Mouse (Mus musculus): Measurements from ENCODE around the gene Gm43064. TPM values are rescaled to one million over a fixed set of nuclear protein-coding genes. Genes with fewer than 3 reads are reported as not detected.
"Not testable (repeated sequence)": the region's sequence is repeated elsewhere in the genome, so short reads cannot be mapped to it uniquely, and the experiment has no call there.

Gm43064 gene
- total RNA-seq (2021) = not detected

DNA sequence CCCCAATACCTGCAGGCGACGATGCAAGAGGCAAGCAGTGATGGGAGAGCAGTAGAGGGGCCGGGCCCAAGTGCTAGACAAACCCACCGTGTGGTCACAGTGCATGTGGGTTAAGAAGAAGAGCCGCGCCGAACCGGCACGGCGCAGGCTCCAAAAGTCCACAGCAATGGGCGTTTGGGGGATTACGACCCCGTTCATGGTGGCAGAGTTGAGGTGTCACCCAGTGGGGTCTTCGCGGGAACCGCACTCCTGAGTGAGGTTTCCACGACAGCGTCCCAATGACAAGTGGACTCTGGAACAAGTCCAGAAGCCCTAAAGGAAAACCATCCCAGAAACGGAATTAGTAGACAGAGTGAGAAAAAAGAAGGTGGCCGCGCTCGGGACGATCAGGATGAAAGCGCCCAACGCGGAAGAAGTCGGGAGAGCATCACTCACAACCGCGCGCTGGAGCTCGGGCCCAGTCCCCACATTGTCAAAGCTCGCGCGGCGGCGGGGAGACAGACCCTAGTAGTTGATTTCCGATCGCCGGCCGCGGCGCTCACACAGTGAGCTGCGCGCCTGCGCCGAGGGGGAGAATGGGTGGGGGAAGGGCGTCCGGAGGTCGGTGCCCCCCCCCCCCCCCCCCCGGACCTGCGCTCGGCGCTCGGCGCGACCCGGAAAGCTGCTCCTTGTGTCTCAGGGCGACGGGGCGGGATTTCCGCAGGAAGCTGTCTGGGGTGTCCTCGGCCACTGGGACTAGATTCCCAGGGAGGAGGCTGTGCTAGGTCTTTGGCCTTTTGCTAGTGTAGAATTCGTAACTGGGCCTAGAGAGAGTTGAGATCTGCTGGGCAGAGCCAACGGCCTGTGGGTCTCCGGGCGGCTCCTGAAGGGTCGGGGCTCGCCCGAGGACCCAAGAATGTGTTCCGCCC, at the start of gene Gm43064, which contains the start of the genes Dclre1b and Ap4b1:
Gene Gm43064 (plus strand): TSS at position 683 of the 908 bp plus-strand sequence.
Gene Dclre1b (minus strand): TSS at position 554 of the 908 bp plus-strand sequence.
Gene Ap4b1 (plus strand): TSS at position 630 of the 908 bp plus-strand sequence.
- intact Hi-C loops (cut with DNase I) = loop anchor here (1.0 kb wide), 1 partner anchor 18 kb away; the partner anchor contains the start of gene Hipk1
- DNase-seq (ENCODE audit: low spot score) = peak; percentile 81

GRCm38 (mm10) chr3:103766789-103767188, 42.6 kb upstream of the Gm43064 start:
- DNase-seq (ENCODE audit: low spot score) = no peak
- intact Hi-C loops (cut with DNase I) = loop anchor here (5.0 kb wide), 1 partner anchor 36 kb away; no protein-coding TSS in a partner anchor

DNA sequence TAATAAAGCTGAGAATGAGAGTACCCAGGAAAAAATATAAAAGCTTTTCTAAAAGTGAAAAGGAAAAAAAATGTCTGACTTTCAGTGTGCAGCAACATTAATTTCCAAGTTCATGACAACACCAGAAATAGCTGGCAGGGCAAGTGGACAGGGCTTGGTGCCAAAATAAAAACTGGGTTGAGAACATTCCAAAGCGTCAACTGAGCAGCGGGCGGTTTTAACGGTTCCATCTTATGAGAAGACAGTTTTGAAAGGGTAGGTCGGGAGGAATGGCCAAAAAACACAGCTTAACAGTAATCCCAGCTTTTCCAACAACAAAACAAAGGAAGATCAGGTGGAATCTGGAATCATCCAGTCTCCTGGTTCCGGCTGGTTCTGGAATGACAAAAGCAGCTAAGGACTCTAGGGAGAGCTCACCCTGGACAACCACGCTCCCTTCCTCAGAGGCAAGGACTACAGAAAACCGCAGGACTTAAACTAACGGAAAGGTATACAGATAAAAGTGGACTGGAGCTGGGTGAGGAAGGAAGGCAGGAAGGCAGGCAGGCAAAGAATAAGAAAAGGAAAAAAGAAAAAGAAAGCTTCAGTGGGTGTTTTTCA, 37.7 kb upstream of the Gm43064 start:
- DNase-seq (ENCODE audit: low spot score) = peak; percentile 58
- intact Hi-C loops (cut with DNase I) = loop anchor here (2.0 kb wide), 1 partner anchor 15 kb away; no protein-coding TSS in a partner anchor

DNA sequence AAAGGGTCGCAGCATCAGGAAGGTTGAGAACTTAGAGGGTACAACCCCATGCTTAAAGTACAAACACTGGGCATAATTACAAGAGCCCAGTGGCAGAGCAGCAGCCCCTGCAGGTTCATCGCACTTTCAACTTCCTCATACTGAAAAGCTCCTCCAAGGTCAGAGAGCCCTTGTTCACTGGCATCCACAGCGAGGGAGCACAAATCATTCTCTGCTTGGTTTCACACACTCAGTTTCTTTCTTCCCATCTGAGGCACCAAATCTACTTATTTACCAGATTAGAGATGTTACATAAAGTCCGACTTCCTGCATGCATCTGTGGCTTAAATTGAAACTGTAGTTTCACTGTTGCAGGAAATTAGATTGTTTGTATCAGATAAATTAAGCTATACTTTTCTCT, 36.5 kb upstream of the Gm43064 start:
- intact Hi-C loops (cut with DNase I) = loop anchor here (2.0 kb wide), 1 partner anchor 14 kb away; no protein-coding TSS in a partner anchor
- DNase-seq (ENCODE audit: low spot score) = no peak

DNA sequence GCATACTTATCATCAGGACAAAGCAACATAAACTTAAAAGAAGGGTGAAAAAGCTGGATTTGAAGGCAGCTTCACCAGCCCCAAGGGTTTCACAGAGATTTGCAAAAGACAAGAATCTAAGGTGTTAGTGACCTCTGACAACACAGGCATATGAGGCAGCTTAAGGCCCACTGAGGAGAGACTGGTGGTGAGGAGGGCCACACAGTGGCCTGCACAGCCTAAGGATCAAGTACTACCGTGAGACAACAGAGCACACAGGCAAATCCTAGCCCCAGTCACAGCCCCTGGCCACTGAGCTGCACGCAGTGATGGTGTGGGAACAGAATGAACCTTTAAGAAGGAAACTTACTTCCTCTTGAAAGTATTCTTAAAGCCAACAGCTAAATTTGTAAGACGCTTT, 35.9 kb upstream of the Gm43064 start:
- no peak for DNase-seq (ENCODE audit: low spot score)

GRCm38 (mm10) chr3:103774009-103774408, 35.4 kb upstream of the Gm43064 start:
- DNase-seq (ENCODE audit: low spot score) = no peak
- intact Hi-C loops (cut with DNase I) = no loop called here

More for the DNA sequence above, 35.9 kb upstream of the Gm43064 start:
- intact Hi-C loops (cut with DNase I) = loop anchor here (2.0 kb wide), 1 partner anchor 13 kb away; no protein-coding TSS in a partner anchor

- no peak for DNase-seq (ENCODE audit: low spot score)
- intact Hi-C loops (cut with DNase I) = no loop called here
Observed at GRCm38 (mm10) chr3:103777940-103778339, 31.4 kb upstream of the Gm43064 start.

GRCm38 (mm10) chr3:103778660-103779059, 30.7 kb upstream of the Gm43064 start:
- intact Hi-C loops (cut with DNase I) = no loop called here
- no peak for DNase-seq (ENCODE audit: low spot score)

- intact Hi-C loops (cut with DNase I) = no loop called here
Observed at GRCm38 (mm10) chr3:103779183-103779582, 30.2 kb upstream of the Gm43064 start.

DNA sequence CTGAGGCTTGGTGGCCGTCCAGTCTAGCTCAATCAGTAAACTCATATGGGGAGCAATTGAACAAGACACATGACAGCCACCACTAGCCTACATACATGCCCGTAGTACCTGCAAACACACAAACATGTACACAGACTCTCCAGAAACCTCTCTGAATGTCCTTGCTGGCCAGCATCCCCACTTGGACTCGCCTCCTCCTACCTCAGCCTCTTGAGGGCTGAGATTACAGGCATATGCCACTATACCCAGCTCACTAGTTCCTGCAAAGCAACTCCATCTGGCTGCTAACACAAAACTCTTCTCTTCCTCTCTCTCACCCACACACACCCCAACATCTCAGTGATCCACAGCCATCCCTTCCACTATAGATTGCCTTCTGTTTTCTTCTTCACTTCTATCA, 29.1 kb upstream of the Gm43064 start:
- DNase-seq (ENCODE audit: low spot score) = no peak
- intact Hi-C loops (cut with DNase I) = no loop called here

More at GRCm38 (mm10) chr3:103779183-103779582, 30.2 kb upstream of the Gm43064 start:
- DNase-seq (ENCODE audit: low spot score) = no peak

DNA sequence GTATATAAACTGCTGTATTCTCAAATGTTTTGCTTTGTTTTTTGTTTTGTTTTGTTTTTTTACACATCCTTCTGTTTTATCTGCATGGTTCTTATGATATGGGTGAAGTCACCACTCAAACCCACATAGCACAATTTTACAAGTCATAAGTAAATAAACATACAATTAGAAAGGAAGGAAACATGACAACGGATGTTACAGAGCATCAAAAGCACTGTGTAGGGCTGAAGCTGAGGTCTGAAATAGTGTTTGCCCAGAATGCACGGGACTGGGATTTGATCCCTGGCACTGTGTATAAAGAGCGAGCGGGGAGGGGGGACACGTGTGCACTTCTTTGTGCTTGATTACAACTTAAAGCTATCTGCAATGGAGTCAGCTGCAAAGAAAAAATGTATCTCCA, 28.6 kb upstream of the Gm43064 start:
- intact Hi-C loops (cut with DNase I) = no loop called here
- no peak for DNase-seq (ENCODE audit: low spot score)

- intact Hi-C loops (cut with DNase I) = no loop called here
- no peak for DNase-seq (ENCODE audit: low spot score)
Observed at GRCm38 (mm10) chr3:103782844-103783609, 26.3 kb upstream of the Gm43064 start.

- intact Hi-C loops (cut with DNase I) = loop anchor here (2.0 kb wide), 1 partner anchor 14 kb away; no protein-coding TSS in a partner anchor
- no peak for DNase-seq (ENCODE audit: low spot score)
Observed at GRCm38 (mm10) chr3:103787225-103787624, 22.1 kb upstream of the Gm43064 start.

DNA sequence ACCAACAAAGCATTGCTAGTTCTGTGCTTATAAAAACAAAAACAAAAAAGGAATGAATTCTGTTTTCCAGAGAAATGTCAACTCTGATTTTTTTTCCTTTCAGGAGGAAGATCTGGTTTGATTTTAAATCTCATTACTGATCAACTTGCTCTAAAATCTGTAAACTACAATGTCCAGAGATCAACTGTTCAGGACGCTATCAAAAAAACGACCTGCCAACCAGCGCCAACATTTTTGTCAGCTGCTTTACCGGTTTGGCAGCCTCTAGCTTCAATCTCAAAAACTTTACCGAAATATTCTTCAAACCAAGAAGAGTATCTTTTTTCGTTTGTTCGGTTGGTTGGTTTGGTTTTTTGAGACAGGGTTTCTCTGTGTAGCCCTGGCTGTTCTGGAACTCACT, 20.3 kb upstream of the Gm43064 start:
- intact Hi-C loops (cut with DNase I) = no loop called here
- no peak for DNase-seq (ENCODE audit: low spot score)

DNA sequence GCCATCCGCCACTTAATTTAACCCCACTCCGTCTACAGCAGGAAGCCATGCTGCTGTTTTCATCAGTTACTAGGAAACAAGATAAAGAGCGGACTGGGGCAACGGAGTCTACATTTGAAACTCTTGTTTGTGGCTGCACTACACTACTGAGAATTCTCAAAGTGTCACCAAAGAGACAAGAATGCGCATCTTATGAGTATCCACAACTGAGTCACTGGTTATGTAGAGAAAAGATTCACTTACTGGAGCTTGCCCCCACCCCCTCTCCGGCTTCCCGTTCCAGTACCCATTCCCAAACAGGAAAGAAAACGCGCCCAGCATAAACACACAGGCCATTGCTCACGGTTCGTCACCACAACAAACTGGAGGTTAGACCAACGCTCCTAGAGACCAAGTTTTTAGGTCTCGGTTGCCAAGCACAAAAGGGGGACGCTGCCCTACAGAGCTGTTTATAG, 19.5 kb upstream of the Gm43064 start:
- no peak for DNase-seq (ENCODE audit: low spot score)
- intact Hi-C loops (cut with DNase I) = no loop called here

GRCm38 (mm10) chr3:103790346-103791145, 18.8 kb upstream of the Gm43064 start:
- DNase-seq (ENCODE audit: low spot score) = no peak

DNA sequence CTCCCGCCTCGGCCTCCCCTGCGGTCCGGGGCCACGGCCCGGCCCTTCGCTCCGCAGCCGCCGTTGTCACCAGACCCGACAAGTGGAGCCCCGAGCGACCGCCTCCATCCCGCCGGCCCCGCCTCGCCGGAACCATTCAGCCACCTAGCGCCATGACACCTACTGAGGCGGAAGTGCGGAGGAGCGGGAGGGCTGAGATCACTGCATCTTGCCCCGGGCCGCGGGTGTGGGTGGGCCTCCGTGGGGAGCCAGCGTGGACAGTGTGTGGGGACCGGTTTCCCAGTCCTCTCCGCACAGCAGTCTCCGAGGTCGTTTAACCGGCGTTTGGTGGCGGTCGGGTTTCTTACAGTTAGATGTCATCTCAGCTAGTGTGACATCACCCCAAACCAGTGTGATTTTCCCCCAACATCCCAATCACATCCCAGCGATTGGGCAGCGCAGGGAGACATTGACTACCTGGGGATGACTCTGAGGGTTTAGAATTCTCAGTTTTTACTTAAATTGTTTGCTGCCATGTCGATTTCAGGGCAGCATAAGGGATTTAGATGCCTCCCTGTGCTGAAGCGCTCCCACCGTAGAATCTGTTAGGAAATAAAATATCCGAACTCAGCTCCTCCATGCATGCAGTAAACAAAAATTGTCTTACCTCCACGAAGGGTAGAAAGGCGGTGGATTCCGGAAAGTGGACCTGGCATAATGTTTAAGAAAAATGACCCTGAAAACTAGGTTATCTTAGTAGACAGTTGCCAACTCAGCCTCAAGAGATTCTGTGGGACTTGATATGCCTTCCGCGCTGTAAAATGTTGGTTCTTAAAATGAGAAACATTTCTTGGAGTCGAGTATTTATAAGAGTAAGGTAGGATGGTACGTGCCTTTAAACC, 17.9 kb upstream of the Gm43064 start, which contains the start of gene Hipk1:
Gene Hipk1 (minus strand): TSS at position 334 of the 881 bp plus-strand sequence.
- intact Hi-C loops (cut with DNase I) = loop anchor here (1.0 kb wide), 2 partner anchors 10 to 18 kb away; partner anchors contain the start of genes Ap4b1, Dclre1b and Gm43064
- peak; percentile 92 for DNase-seq (ENCODE audit: low spot score)

More at GRCm38 (mm10) chr3:103790346-103791145, 18.8 kb upstream of the Gm43064 start:
- intact Hi-C loops (cut with DNase I) = loop anchor here (1.0 kb wide), 2 partner anchors 11 to 19 kb away; partner anchors contain the start of genes Ap4b1, Dclre1b and Gm43064

DNA sequence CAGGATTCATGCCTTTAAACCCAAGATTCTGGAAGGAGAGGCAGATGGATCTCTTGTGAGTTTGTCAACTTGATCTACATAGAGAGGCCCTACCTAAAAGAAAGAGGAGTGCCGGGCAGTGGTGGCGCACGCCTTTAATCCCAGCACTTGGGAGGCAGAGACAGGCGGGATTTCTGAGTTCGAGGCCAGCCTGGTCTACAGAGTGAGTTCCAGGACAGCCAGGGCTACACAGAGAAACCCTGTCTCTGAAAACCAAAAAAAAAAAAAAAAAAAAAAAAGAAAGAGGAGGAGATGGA, 17.3 kb upstream of the Gm43064 start:
- intact Hi-C loops (cut with DNase I); DNase-seq (ENCODE audit: low spot score): not testable (repeated sequence)
